Mouse (Mus musculus) olfactory bulb, adult 2 months (tissue): Measurements from ENCODE around the gene Lamc2.

Experiments
- CTCF ChIP-seq: fragments of 200-500 bp; IDR thresholded peaks from 2 replicates; pipeline ENCODE4 v1.5.1; 2012; ENCODE audit warnings: low read depth, mild to moderate bottlenecking, low read length, moderate library complexity; ENCODE audit not compliant: insufficient read depth
- POLR2A ChIP-seq: fragments of 200-500 bp; IDR thresholded peaks from 2 replicates; pipeline ENCODE4 v1.6.1; 2012; ENCODE audit warnings: mild to moderate bottlenecking, low read depth, low read length, moderate library complexity; ENCODE audit not compliant: insufficient read depth

DNA sequence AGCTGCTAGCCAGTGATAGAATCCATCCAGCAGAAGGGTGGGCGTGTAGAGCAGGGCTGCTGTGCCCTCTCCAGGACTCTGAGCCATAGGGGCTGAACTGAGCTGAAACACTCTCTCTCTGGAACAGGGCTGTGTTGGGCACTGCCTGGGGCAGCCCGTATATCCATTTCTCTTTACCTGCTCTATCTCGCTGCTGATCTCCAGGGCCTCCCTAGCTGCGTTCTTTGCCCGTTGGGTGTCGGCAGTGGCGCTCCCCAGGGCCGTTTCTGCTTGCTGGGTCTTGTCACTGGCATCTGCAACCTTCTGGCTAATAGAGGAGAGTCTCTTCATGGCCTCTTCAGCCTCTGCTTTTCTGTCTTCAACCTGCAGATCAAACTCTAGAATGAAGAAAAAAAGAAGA, 57.5 kb downstream of the Lamc2 start:
- TF ChIP-seq CTCF (no peak), POLR2A (no peak)
